Mouse (Mus musculus): ENCODE data around the gene Flywch1. TPM values are rescaled to one million over a fixed set of nuclear protein-coding genes. Genes with fewer than 3 reads are reported as not detected.

The Flywch1 gene
- total and polyA plus RNA-seq, 3 experiments = 25.9 to 40.1 (median 39.4) TPM

DNA sequence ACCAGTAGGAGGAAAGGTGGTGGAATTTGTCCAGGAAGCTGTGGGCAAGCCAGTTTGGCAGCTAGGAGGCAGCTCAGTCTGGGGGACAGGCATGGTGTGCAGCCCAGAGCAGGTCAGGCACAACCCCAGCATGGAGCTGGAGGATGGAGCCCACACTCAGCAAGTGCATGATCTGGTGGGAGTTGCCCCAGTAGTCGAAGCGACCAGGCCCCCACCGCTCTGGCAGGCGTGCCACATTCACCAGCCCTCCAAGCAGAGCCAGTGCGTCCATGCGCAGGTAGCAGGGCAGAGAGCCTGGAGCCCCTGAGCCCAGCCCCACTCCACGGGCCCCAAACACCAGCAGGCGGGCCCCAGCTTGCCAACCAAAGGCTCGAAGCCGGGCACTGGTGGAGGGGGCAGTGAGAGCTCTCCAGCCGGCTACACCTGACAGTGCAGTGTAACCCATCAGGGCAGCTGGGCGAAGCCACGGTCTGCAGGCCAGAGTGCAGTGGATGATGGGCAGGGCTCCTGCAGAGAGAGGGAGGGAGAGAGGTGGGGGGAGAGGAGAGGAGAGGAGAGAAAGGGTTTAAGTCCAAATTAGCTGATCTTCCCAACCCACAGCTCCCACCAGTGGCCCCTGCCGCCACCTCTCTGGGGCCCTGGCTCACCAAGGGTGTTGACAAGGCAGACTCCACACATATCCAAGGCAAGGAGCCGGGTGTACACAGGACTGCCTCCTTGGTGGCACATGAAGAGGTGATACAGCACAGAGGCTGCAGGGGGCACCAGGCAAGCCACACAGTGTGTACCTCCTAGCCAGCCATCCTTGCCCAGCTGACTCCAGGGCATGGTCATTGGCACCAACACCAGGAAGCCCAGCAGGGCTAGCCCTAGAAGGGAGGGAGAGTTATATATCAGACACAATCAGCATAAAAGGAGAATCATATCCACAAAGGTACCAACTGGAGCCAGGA, 33.6 kb downstream of the Flywch1 start:
- intact Hi-C loops (cut with DNase I) = no loop called here
- H3K4me3 ChIP-seq = no peak overlapping the region
- DNase-seq = no peak
- no peak overlapping the region for H3K9ac ChIP-seq (ENCODE audit: low read depth, low read length)
- peaks cover 5% of the 10 kb centered on the region for H3K4me1 ChIP-seq (ENCODE audit: control insufficient read depth, insufficient read depth, low read length)
- H3K36me3 ChIP-seq (ENCODE audit: control insufficient read depth, insufficient read depth, low read length) = no peaks in the 10 kb centered on the region
- no peaks in the 10 kb centered on the region for H3K79me2 ChIP-seq (replicated peaks; ENCODE audit: control insufficient read depth, insufficient read depth, low read length)
- H3K27me3 ChIP-seq (ENCODE audit: control insufficient read depth, insufficient read depth, low read length) = peaks cover 3% of the 10 kb centered on the region
- peak; percentile 23; the same call in 1 of the 2 replicates for TF ChIP-seq CTCF (IDR thresholded peaks at IDR 0.05)
- TF ChIP-seq POLR2A (IDR thresholded peaks at IDR 0.05; ENCODE audit: insufficient read depth, low read depth, low read length) = no peak
- TF ChIP-seq EP300 (IDR thresholded peaks at IDR 0.05; ENCODE audit: insufficient read depth, low read depth, low read length) = no peak
- H3K27ac ChIP-seq = no peak overlapping the region
- WGBS = 85% methylated on average over 15 of the region's 15 CpGs

DNA sequence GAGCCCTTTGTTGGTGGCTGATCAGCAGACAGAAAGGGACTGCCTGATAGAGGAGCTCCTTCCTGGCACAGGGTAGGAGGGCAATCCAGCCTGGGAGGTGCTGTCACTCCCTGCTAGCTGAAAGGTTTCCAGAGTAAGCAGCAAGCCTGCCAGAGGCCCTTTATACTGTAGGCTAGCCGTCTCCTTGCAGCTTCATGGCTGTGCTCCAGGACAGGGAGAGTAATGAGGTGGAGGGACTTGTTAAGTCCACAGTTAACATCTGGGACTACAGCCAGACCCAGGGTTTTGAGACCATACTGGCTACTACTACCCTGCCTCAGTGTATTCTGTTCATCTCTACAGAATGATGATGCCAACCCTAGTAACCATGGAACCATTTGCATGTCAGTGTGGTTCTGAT, 37.1 kb downstream of the Flywch1 start:
- TF ChIP-seq POLR2A (IDR thresholded peaks at IDR 0.05; ENCODE audit: insufficient read depth, low read depth, low read length) = no peak
- no peak for TF ChIP-seq EP300 (IDR thresholded peaks at IDR 0.05; ENCODE audit: insufficient read depth, low read depth, low read length)
- no peak for DNase-seq
- WGBS = 36% methylated on average over 1 of the region's 1 CpGs
- Histone ChIP-seq H3K27ac (no peak overlapping the region), H3K79me2 (replicated peaks; ENCODE audit: control insufficient read depth, insufficient read depth, low read length) (no peaks in the 10 kb centered on the region), H3K27me3 (ENCODE audit: control insufficient read depth, insufficient read depth, low read length) (no peaks in the 10 kb centered on the region), H3K4me3 (no peak overlapping the region), H3K36me3 (ENCODE audit: control insufficient read depth, insufficient read depth, low read length) (no peaks in the 10 kb centered on the region), H3K4me1 (ENCODE audit: control insufficient read depth, insufficient read depth, low read length) (peaks cover 4% of the 10 kb centered on the region), H3K9ac (ENCODE audit: low read depth, low read length) (no peak overlapping the region)
- intact Hi-C loops (cut with DNase I) = no loop called here

DNA sequence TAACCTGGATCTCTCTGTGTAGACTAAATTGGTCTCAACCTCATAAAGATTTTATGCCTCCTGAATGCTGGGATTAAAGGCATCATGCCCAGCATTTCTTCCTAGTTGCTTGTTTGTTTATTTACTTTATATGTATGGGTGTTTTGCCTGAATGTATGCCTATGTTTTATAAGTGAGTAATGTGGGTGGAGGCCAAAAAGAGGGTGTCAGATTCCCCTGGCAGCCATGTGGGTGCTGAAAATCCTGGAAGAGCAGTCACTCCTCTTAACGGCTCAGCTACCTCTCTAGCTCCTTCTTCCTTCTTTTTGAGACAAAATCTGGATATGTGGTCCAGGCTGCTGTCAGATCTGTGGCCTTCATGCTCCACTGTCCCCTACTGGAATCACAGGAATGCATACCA, 41.0 kb downstream of the Flywch1 start:
- H3K4me3 ChIP-seq = no peak overlapping the region
- TF ChIP-seq CTCF (IDR thresholded peaks at IDR 0.05) (no peak), EP300 (IDR thresholded peaks at IDR 0.05; ENCODE audit: insufficient read depth, low read depth, low read length) (no peak), POLR2A (IDR thresholded peaks at IDR 0.05; ENCODE audit: insufficient read depth, low read depth, low read length) (no peak)
- intact Hi-C loops (cut with DNase I) = no loop called here

DNA sequence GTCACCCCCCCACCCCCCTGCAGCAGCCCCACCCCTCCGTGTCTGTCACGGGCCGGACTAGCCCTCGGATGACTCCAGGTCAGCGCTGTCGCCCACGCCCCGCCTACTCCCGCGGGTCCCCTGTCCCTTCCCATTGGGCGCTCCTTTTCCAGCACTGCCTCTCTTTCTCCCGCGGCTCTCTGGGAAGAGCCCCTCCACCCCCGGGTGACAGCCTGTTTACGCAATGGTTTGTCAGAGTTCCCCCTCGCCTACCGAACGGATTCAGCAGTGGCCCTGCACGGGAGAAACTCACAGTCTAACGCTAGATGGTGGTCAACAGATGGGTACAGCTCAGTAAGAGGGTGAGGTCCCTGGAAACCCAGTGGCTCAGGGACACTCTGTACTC, 44.7 kb downstream of the Flywch1 start:
- DNase-seq = peak; percentile 83 to 90
- intact Hi-C loops (cut with DNase I) = no loop called here
- WGBS = under 1% methylated on average over 20 of the region's 20 CpGs

More for the DNA sequence above, 41.0 kb downstream of the Flywch1 start:
- H3K79me2 ChIP-seq (replicated peaks; ENCODE audit: control insufficient read depth, insufficient read depth, low read length) = no peaks in the 10 kb centered on the region
- 31% methylated on average over 1 of the region's 1 CpGs for WGBS
- H3K9ac ChIP-seq (ENCODE audit: low read depth, low read length) = no peak overlapping the region
- H3K4me1 ChIP-seq (ENCODE audit: control insufficient read depth, insufficient read depth, low read length) = peaks cover 3% of the 10 kb centered on the region
- no peak overlapping the region for H3K27ac ChIP-seq
- H3K27me3 ChIP-seq (ENCODE audit: control insufficient read depth, insufficient read depth, low read length) = no peaks in the 10 kb centered on the region
- no peak for DNase-seq
- no peaks in the 10 kb centered on the region for H3K36me3 ChIP-seq (ENCODE audit: control insufficient read depth, insufficient read depth, low read length)

DNA sequence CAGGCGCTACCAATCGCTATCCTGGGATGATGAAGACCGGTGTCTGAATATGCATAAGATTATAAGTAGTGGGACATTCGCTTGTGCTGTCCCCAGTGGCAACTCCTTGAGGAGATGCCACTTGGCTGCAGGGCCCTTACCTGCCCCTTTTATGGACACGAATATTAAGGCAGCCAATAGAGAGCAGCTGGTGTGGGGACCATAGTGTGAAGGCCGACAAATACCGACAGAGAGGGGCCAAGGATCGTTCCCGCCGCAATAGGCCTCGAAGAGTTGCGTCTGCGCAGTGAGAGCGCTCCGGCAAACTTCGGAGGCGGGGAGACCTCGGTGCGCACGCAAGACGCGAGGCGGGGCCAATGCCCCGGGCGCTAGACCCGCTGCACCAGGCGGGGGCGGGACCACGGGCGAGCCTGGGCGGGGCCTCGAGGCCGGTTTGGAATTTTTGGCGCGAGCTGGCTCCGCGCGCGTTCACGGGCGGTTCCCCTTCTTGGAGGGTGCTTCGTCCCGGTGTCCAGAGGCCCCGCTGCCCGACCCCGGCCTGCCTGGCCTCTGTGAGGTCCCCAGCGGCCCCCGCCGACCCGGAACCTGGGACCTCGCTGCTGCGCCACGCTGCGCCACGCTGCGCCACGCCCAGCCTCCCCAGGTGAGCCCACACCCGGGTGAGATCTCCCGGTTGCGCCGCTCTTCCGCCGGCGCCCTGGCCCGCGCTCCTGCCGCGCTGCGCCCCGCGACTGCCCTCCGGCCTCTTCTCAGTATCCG, 45.2 kb downstream of the Flywch1 start, which contains the start of gene Pkmyt1:
TSS of gene Pkmyt1 (plus strand) at position 338 of the 759 bp plus-strand sequence.
- peak; percentile 96 to 98 for DNase-seq
- Histone ChIP-seq H3K36me3 (ENCODE audit: control insufficient read depth, insufficient read depth, low read length) (no peaks in the 10 kb centered on the region), H3K9ac (ENCODE audit: low read depth, low read length) (peak within 1 kb of the TSS; percentile 71), H3K4me1 (ENCODE audit: control insufficient read depth, insufficient read depth, low read length) (peaks cover 3% of the 10 kb centered on the region), H3K27me3 (ENCODE audit: control insufficient read depth, insufficient read depth, low read length) (no peaks in the 10 kb centered on the region), H3K4me3 (peak within 1 kb of the TSS; percentile 91), H3K79me2 (replicated peaks; ENCODE audit: control insufficient read depth, insufficient read depth, low read length) (no peaks in the 10 kb centered on the region), H3K27ac (peak within 1 kb of the TSS; percentile 86)
- WGBS = 2% methylated on average over 73 of the region's 73 CpGs
- TF ChIP-seq CTCF (IDR thresholded peaks at IDR 0.05) = peak; percentile 21
- TF ChIP-seq EP300 (IDR thresholded peaks at IDR 0.05; ENCODE audit: insufficient read depth, low read depth, low read length) = no peak
- peak; percentile 95 for TF ChIP-seq POLR2A (IDR thresholded peaks at IDR 0.05; ENCODE audit: insufficient read depth, low read depth, low read length)
- intact Hi-C loops (cut with DNase I) = no loop called here

More for the DNA sequence above, 44.7 kb downstream of the Flywch1 start:
- H3K9ac ChIP-seq (ENCODE audit: low read depth, low read length) = peak overlapping the region; percentile 51
- no peaks in the 10 kb centered on the region for H3K36me3 ChIP-seq (ENCODE audit: control insufficient read depth, insufficient read depth, low read length)
- H3K4me1 ChIP-seq (ENCODE audit: control insufficient read depth, insufficient read depth, low read length) = peaks cover 3% of the 10 kb centered on the region
- peak overlapping the region; percentile 91 for H3K4me3 ChIP-seq
- TF ChIP-seq POLR2A (IDR thresholded peaks at IDR 0.05; ENCODE audit: insufficient read depth, low read depth, low read length) = peak; percentile 78
- TF ChIP-seq EP300 (IDR thresholded peaks at IDR 0.05; ENCODE audit: insufficient read depth, low read depth, low read length) = no peak
- peak; percentile 33 for TF ChIP-seq CTCF (IDR thresholded peaks at IDR 0.05)
- peak overlapping the region; percentile 86 for H3K27ac ChIP-seq
- no peaks in the 10 kb centered on the region for H3K27me3 ChIP-seq (ENCODE audit: control insufficient read depth, insufficient read depth, low read length)
- no peaks in the 10 kb centered on the region for H3K79me2 ChIP-seq (replicated peaks; ENCODE audit: control insufficient read depth, insufficient read depth, low read length)

All from heart, adult 2 months (tissue).